Mouse (Mus musculus) thymus, adult 2 months (tissue): ENCODE data around the gene Fcho2. TPM values are rescaled to one million over a fixed set of nuclear protein-coding genes. Genes with fewer than 3 reads are reported as not detected.

ENCODE experiments used
- DNase-seq: peaks from one replicate; pipeline ENCODE4 v3.0.0; 2021
- H3K27ac ChIP-seq: fragments of 200-500 bp; 2 replicates; pipeline ENCODE4 v1.5.1; 2012; ENCODE audit warnings: low read length, control low read depth; ENCODE audit not compliant: control insufficient read depth, insufficient read depth
- H3K27me3 ChIP-seq: fragments of 200-500 bp; 2 replicates; pipeline ENCODE4 v1.6.1; 2012; ENCODE audit warnings: mild to moderate bottlenecking, low read length, moderate library complexity, mixed read lengths; ENCODE audit not compliant: control insufficient read depth, insufficient read depth
- H3K36me3 ChIP-seq: fragments of 200-500 bp; 2 replicates; pipeline ENCODE4 v1.6.1; 2012; ENCODE audit warnings: mild to moderate bottlenecking, low read length, moderate library complexity; ENCODE audit not compliant: control insufficient read depth, insufficient read depth
- H3K4me1 ChIP-seq: fragments of 200-500 bp; replicated peaks from 2 replicates; pipeline ENCODE4 v1.6.1; 2012; ENCODE audit warnings: low read length; ENCODE audit not compliant: control insufficient read depth, insufficient read depth
- H3K4me3 ChIP-seq: fragments of 200-500 bp; 2 replicates; pipeline ENCODE4 v1.5.1; 2012; ENCODE audit warnings: mild to moderate bottlenecking, low read length, control low read depth, moderate library complexity; ENCODE audit not compliant: control insufficient read depth, insufficient read depth
- CTCF ChIP-seq: fragments of 200-500 bp; IDR thresholded peaks from 2 replicates; pipeline ENCODE4 v1.5.1; 2012; ENCODE audit warnings: mild to moderate bottlenecking, control low read depth, low read length, moderate library complexity, borderline replicate concordance; ENCODE audit not compliant: control insufficient read depth, poor library complexity, insufficient read depth; ENCODE audit errors: extremely low read depth
- POLR2A ChIP-seq: fragments of 200-500 bp; IDR thresholded peaks from 2 replicates; pipeline ENCODE4 v1.6.1; 2012; ENCODE audit warnings: mild to moderate bottlenecking, low read length, control low read depth, moderate library complexity; ENCODE audit not compliant: control insufficient read depth, poor library complexity, insufficient read depth; ENCODE audit errors: extremely low read depth
- WGBS: fragments of 180-500 bp; shearing (Covaris S2); methylation state at CpG from one replicate; pipeline ENCODE4 v1.1.7; 2018; 5-methylcytosine and 5-hydroxymethylcytosine counted together
- polyA plus RNA-seq: library from polyadenylated mRNA; depleted of rRNA; stranded (reverse); fragments of >200 nt; gene quantifications from 2 replicates; pipeline ENCODE4 v1.2.3, GENCODE M21; 2012

Fcho2 gene
- polyA plus RNA-seq, 1 experiment = 10.7 TPM

- TF ChIP-seq POLR2A (no peak), CTCF (no peak)
- WGBS = 95% methylated on average over 9 of the region's 9 CpGs
- Histone ChIP-seq H3K4me1 (no peaks in the 10 kb centered on the region), H3K36me3 (no peaks in the 10 kb centered on the region), H3K4me3 (no peak overlapping the region), H3K27ac (no peak overlapping the region), H3K27me3 (no peaks in the 10 kb centered on the region)
- DNase-seq = no peak
Measured at GRCm38 (mm10) chr13:98687931-98688330, 127.3 kb downstream of the Fcho2 start.

- no peak for DNase-seq
- H3K27me3 ChIP-seq = no peaks in the 10 kb centered on the region
- TF ChIP-seq POLR2A (no peak), CTCF (no peak)
- no peaks in the 10 kb centered on the region for H3K4me1 ChIP-seq
- 60% methylated on average over 9 of the region's 9 CpGs for WGBS
- H3K27ac ChIP-seq = no peak overlapping the region
- no peaks in the 10 kb centered on the region for H3K36me3 ChIP-seq
- H3K4me3 ChIP-seq = no peak overlapping the region
Measured at GRCm38 (mm10) chr13:98684144-98684900, 130.9 kb downstream of the Fcho2 start.

GRCm38 (mm10) chr13:98683412-98683811, 131.8 kb downstream of the Fcho2 start:
- TF ChIP-seq CTCF = no peak
- no peak for TF ChIP-seq POLR2A
- no peak for DNase-seq
- H3K27ac ChIP-seq = no peak overlapping the region
- WGBS = 68% methylated on average over 2 of the region's 2 CpGs
- H3K36me3 ChIP-seq = no peaks in the 10 kb centered on the region
- no peaks in the 10 kb centered on the region for H3K27me3 ChIP-seq
- no peak overlapping the region for H3K4me3 ChIP-seq
- H3K4me1 ChIP-seq = no peaks in the 10 kb centered on the region

- Histone ChIP-seq H3K4me3 (no peak overlapping the region), H3K36me3 (no peaks in the 10 kb centered on the region), H3K4me1 (no peaks in the 10 kb centered on the region), H3K27ac (no peak overlapping the region), H3K27me3 (no peaks in the 10 kb centered on the region)
- 88% methylated on average over 5 of the region's 5 CpGs for WGBS
- TF ChIP-seq POLR2A = no peak
- TF ChIP-seq CTCF = no peak
- DNase-seq = no peak
Measured at GRCm38 (mm10) chr13:98680470-98681060, 134.7 kb downstream of the Fcho2 start.

- no peaks in the 10 kb centered on the region for H3K36me3 ChIP-seq
- DNase-seq = no peak
- H3K4me1 ChIP-seq = no peaks in the 10 kb centered on the region
- 59% methylated on average over 4 of the region's 4 CpGs for WGBS
- TF ChIP-seq CTCF = no peak
- no peak for TF ChIP-seq POLR2A
- H3K27me3 ChIP-seq = no peaks in the 10 kb centered on the region
- no peak overlapping the region for H3K4me3 ChIP-seq
- H3K27ac ChIP-seq = no peak overlapping the region
Measured at GRCm38 (mm10) chr13:98679631-98680041, 135.6 kb downstream of the Fcho2 start.

GRCm38 (mm10) chr13:98679230-98679629, 136.0 kb downstream of the Fcho2 start:
- no peaks in the 10 kb centered on the region for H3K27me3 ChIP-seq
- no peak for DNase-seq
- no peaks in the 10 kb centered on the region for H3K4me1 ChIP-seq
- H3K27ac ChIP-seq = no peak overlapping the region
- no peak overlapping the region for H3K4me3 ChIP-seq
- TF ChIP-seq CTCF = no peak
- WGBS = 96% methylated on average over 1 of the region's 1 CpGs
- no peaks in the 10 kb centered on the region for H3K36me3 ChIP-seq
